Mouse (Mus musculus) hindbrain, embryonic 14.5 days (tissue): Measurements from ENCODE around the gene Uvssa. TPM values are rescaled to one million over a fixed set of nuclear protein-coding genes. Genes with fewer than 3 reads are reported as not detected.

Experiments used
- ATAC-seq: fragments of 200-750 bp; cut with Nextera tagmentation; 2 replicates; pipeline ENCODE4 v1.8.0; 2017; ENCODE audit warnings: moderate number of reproducible peaks, mild to moderate bottlenecking, moderate TSS enrichment, moderate library complexity; ENCODE audit not compliant: low FRiP score
- DNase-seq: peaks from one replicate; pipeline ENCODE4 v3.0.0-alpha.2; 2015; ENCODE audit warnings: low spot score
- H3K27ac ChIP-seq: fragments of 300-500 bp; sonication (generic); 2 replicates; pipeline ENCODE4 v1.5.1; 2014; ENCODE audit warnings: mild to moderate bottlenecking, moderate library complexity
- H3K27me3 ChIP-seq: fragments of 300-500 bp; sonication (generic); 2 replicates; pipeline ENCODE4 v1.6.1; 2014; ENCODE audit warnings: mild to moderate bottlenecking, low read length, mixed read lengths; ENCODE audit not compliant: control insufficient read depth, insufficient read depth
- H3K36me3 ChIP-seq: fragments of 300-500 bp; sonication (generic); replicated peaks from 2 replicates; pipeline ENCODE4 v1.6.1; 2014; ENCODE audit not compliant: control insufficient read depth, insufficient read depth
- H3K4me1 ChIP-seq: fragments of 300-500 bp; sonication (generic); replicated peaks from 2 replicates; pipeline ENCODE4 v1.6.1; 2014; ENCODE audit warnings: antibody characterized with exemption, low read length, mixed read lengths; ENCODE audit not compliant: control insufficient read depth, insufficient read depth
- H3K4me2 ChIP-seq: fragments of 300-500 bp; sonication (generic); replicated peaks from 2 replicates; pipeline ENCODE4 v1.6.1; 2014; ENCODE audit warnings: mild to moderate bottlenecking, moderate library complexity
- H3K4me3 ChIP-seq: fragments of 300-500 bp; sonication (generic); replicated peaks from 2 replicates; pipeline ENCODE4 v1.5.1; 2014; ENCODE audit warnings: mild to moderate bottlenecking, low read length
- H3K9ac ChIP-seq: fragments of 300-500 bp; sonication (generic); 2 replicates; pipeline ENCODE4 v1.6.1; 2014
- H3K9me3 ChIP-seq: fragments of 300-500 bp; sonication (generic); 2 replicates; pipeline ENCODE4 v1.6.1; 2016; ENCODE audit warnings: low read length; ENCODE audit not compliant: control insufficient read depth
- WGBS: fragments of 180-500 bp; shearing (Covaris S2); extraction: QIAGEN DNeasy Blood & Tissue Kit; methylation state at CpG from one replicate; pipeline ENCODE4 v1.1.7; 2014; 5-methylcytosine and 5-hydroxymethylcytosine counted together
- polyA plus RNA-seq: library from polyadenylated mRNA; unstranded; fragments of >200 nt; fragmentation: Nextera tagmentation; extraction: Ambion mirVana; gene quantifications from 2 replicates; pipeline ENCODE4 v1.2.1, GENCODE M21; 2014

Gene Uvssa
- polyA plus RNA-seq, 1 experiment from 2014 or later: 8.3 TPM

DNA sequence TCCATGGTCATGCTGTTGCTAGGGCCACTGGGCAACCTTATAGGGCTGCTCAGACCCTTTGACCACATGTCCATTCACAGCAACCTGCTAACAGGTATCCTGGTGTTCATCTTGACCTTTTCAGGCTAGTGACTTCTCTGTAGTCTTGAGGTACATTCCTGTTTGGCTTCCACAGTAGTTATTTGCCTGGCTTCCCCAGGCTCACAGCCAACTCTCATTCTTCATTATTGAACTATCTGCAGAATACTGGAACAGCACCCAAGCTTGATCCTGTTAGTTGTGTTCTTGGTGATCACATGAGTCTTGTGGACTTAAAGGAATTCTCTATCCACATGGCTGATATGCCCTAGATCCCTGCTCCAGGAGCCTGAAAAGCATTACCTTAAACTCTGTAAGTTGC, 34.8 kb upstream of the Uvssa start:
- Histone ChIP-seq H3K36me3 (0 out of 2 replicates have a peak, but pooled peaks cover 11% of the 10 kb centered on the region), H3K4me2 (no peak overlapping the region), H3K27me3 (no peaks in the 10 kb centered on the region), H3K4me3 (no peak overlapping the region), H3K9me3 (no peaks in the 10 kb centered on the region), H3K4me1 (0 out of 2 replicates have a peak, but pooled peaks cover 3% of the 10 kb centered on the region), H3K9ac (no peak overlapping the region), H3K27ac (no peak overlapping the region)
- DNase-seq (no peak), ATAC-seq (no peak)

- Histone ChIP-seq H3K4me1 (0 out of 2 replicates have a peak, but pooled peaks cover 3% of the 10 kb centered on the region), H3K9ac (no peak overlapping the region), H3K27ac (no peak overlapping the region), H3K4me3 (no peak overlapping the region), H3K9me3 (no peaks in the 10 kb centered on the region), H3K36me3 (0 out of 2 replicates have a peak, but pooled peaks cover 6% of the 10 kb centered on the region), H3K4me2 (no peak overlapping the region), H3K27me3 (no peaks in the 10 kb centered on the region)
- DNase-seq (no peak), ATAC-seq (no peak)
- 91% methylated on average over 3 of the region's 3 CpGs for WGBS
Measured at GRCm38 (mm10) chr5:33344070-33344469, 34.3 kb upstream of the Uvssa start.

- H3K27ac ChIP-seq: no peak overlapping the region
- no peaks in the 10 kb centered on the region for H3K27me3 ChIP-seq
- no peak overlapping the region for H3K9ac ChIP-seq
- H3K36me3 ChIP-seq: no peaks in the 10 kb centered on the region
- H3K4me3 ChIP-seq: no peak overlapping the region
- WGBS: 88% methylated on average over 3 of the region's 3 CpGs
- no peaks in the 10 kb centered on the region; the same call in 1 of the 2 replicates for H3K4me1 ChIP-seq
- DNase-seq (no peak), ATAC-seq (no peak)
- no peaks in the 10 kb centered on the region for H3K9me3 ChIP-seq
- no peak overlapping the region for H3K4me2 ChIP-seq
Measured at GRCm38 (mm10) chr5:33347620-33348019, 30.7 kb upstream of the Uvssa start.

DNA sequence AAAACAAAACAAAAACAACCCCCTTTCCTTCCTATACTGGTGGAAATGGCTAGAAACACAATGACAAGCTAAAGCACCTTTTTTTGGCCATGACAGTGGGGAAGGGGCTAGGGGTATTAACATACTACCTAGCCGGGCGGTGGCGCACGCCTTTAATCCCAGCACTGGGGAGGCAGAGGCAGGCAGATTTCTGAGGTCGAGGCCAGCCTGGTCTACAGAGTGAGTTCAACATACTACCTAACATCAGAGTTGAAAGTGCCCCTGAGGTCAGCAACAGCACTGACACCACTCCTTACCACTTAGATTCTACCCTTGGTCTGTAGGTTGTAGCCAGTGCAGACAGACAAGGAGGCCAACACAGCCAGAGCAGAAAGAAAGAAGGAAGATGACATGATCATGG, 29.1 kb upstream of the Uvssa start:
- H3K4me2 ChIP-seq: no peak overlapping the region
- no peak overlapping the region for H3K27ac ChIP-seq
- no peak overlapping the region for H3K4me3 ChIP-seq
- H3K27me3 ChIP-seq: no peaks in the 10 kb centered on the region
- no peaks in the 10 kb centered on the region; the same call in 1 of the 2 replicates for H3K4me1 ChIP-seq
- DNase-seq (no peak), ATAC-seq (no peak)
- no peaks in the 10 kb centered on the region for H3K9me3 ChIP-seq
- 98% methylated on average over 5 of the region's 5 CpGs for WGBS
- no peak overlapping the region for H3K9ac ChIP-seq
- no peaks in the 10 kb centered on the region for H3K36me3 ChIP-seq

- Histone ChIP-seq H3K9me3 (no peaks in the 10 kb centered on the region), H3K4me2 (no peak overlapping the region), H3K36me3 (no peaks in the 10 kb centered on the region), H3K9ac (no peak overlapping the region), H3K27ac (no peak overlapping the region), H3K27me3 (no peaks in the 10 kb centered on the region), H3K4me3 (no peak overlapping the region), H3K4me1 (no peaks in the 10 kb centered on the region; the same call in 1 of the 2 replicates)
- 74% methylated on average over 4 of the region's 4 CpGs for WGBS
- no peak for ATAC-seq
- DNase-seq: no peak
Measured at GRCm38 (mm10) chr5:33349706-33350105, 28.6 kb upstream of the Uvssa start.

DNA sequence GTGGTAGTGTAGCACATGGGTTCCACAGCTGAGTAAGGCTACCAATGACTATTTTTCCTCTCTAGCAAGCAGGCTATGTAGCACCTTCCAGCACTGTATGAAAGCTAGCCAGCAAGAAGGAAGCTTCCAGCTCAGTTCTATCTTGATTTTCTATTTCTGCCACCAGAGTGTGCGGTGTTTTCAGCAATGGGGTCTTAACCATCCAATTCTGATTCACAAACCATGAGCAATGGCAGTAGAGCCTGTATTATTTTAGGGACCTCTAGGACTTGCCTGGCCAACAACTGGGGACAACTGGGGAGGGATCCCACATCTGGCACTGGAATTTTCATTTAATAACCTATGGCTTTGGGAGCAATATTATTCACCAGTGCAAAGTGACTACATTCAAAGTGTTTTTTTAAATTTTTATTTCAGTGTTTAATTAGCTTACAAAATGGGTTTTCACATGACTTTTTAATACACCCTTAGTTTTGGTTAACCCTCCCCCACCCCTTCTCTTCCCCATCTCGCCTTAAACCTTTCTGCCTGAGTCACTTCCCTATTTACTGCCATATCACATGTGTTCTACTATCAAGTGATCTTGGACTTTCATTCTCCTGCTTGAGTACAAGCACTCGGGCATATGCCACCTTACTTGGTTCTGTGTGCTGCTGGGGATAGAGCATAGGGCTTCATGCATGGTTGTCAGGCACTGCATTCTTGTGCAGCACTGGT, 26.6 kb upstream of the Uvssa start:
- no peaks in the 10 kb centered on the region for H3K36me3 ChIP-seq
- H3K9me3 ChIP-seq: no peaks in the 10 kb centered on the region
- H3K4me1 ChIP-seq: no peaks in the 10 kb centered on the region; the same call in 1 of the 2 replicates
- H3K27ac ChIP-seq: no peak overlapping the region
- no peak overlapping the region for H3K9ac ChIP-seq
- H3K4me3 ChIP-seq: no peak overlapping the region
- 87% methylated on average over 3 of the region's 3 CpGs for WGBS
- no peak overlapping the region for H3K4me2 ChIP-seq
- no peak for ATAC-seq
- no peak for DNase-seq
- H3K27me3 ChIP-seq: no peaks in the 10 kb centered on the region

DNA sequence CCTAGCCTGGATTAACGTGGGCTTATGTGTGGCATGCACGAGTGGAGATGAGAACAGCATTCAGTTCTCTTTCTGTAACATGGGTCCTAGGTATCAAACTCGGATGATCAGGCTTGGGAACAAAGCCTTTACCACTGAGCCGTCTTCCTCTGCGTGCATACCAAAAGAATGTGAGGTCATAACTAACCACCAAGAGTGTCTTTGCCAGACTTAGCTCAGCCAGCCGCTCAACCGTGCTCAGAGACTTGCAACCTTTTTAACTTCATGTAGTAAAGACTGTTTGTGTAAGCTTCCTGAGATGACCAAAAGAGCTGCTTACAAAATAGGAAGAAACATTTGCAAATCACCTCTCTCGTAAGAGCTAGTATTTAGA, 26.1 kb upstream of the Uvssa start:
- Histone ChIP-seq H3K9me3 (no peaks in the 10 kb centered on the region), H3K4me1 (no peaks in the 10 kb centered on the region; the same call in 1 of the 2 replicates), H3K27me3 (no peaks in the 10 kb centered on the region), H3K4me3 (no peak overlapping the region), H3K4me2 (no peak overlapping the region), H3K36me3 (no peaks in the 10 kb centered on the region), H3K9ac (no peak overlapping the region), H3K27ac (no peak overlapping the region)
- DNase-seq: no peak
- ATAC-seq: no peak
- 84% methylated on average over 8 of the region's 8 CpGs for WGBS

DNA sequence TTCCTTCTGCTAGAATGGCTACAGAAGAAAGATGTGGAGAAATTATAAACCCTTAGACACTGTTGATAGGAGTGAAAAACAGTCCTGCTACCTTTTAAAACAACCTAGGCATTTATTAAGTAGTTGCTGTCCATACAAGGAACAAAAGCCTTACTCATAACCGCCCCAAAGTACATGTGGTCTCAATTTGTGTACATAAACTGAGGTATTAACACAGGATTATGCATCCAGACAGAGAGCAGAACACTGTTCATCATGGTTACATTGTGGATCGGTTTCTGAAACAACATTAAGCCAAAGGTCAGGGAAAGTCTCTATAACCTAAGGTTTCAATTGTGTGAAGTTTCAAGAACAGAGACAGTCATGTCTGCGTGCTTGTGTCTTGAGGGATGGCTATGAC, 25.3 kb upstream of the Uvssa start:
- Histone ChIP-seq H3K36me3 (no peaks in the 10 kb centered on the region), H3K4me2 (no peak overlapping the region), H3K27me3 (no peaks in the 10 kb centered on the region), H3K9ac (no peak overlapping the region), H3K9me3 (no peaks in the 10 kb centered on the region), H3K4me3 (no peak overlapping the region), H3K4me1 (no peaks in the 10 kb centered on the region; the same call in 1 of the 2 replicates), H3K27ac (no peak overlapping the region)
- WGBS: 77% methylated on average over 3 of the region's 3 CpGs
- no peak for DNase-seq
- ATAC-seq: no peak

DNA sequence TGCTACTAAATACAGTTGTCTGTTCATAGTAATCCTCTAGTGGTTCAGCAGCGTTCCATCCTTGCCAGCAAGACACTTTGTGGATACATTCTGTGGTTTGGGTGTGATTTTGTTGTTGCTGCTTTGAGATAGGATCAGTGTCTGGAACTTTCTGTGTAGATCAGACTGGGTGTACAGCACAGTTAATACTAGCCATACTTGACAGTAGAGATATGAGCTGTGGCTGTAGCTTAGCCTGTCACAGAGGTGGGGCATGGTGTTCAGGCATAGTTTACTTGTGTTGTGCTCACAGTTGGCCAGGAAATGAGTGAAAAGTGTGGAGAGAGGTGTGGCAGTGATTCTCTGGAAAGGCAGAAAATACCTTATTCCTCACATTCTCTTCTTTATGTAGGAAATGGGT, 20.9 kb upstream of the Uvssa start:
- Histone ChIP-seq H3K27me3 (no peaks in the 10 kb centered on the region), H3K4me3 (no peak overlapping the region), H3K4me2 (no peak overlapping the region), H3K9me3 (no peaks in the 10 kb centered on the region), H3K9ac (no peak overlapping the region), H3K36me3 (peaks cover 42% of the 10 kb centered on the region), H3K4me1 (no peaks in the 10 kb centered on the region), H3K27ac (no peak overlapping the region)
- 97% methylated on average over 1 of the region's 1 CpGs for WGBS
- DNase-seq (no peak), ATAC-seq (no peak)

DNA sequence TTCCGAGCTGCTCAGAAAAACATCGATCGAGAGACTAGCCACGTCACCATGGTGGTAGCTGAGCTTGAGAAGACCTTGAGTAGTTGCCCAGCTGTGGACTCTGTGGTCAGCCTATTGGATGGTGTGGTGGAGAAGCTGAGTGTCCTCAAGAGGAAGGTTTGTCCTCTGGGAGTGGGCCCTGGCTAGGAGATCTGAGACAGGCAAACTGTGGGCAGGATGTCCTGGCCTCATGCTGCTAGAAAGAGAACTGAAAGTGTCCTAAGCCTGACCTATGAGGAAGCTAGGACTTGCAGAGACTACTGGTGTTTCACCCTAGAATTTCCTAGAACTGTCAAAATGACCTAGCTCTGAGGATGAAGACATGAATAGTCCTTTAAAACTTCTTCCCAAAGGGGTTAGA, 19.9 kb upstream of the Uvssa start:
- no peak overlapping the region for H3K9ac ChIP-seq
- H3K4me3 ChIP-seq: no peak overlapping the region
- H3K9me3 ChIP-seq: no peaks in the 10 kb centered on the region
- ATAC-seq (no peak), DNase-seq (no peak)
- peaks cover 51% of the 10 kb centered on the region for H3K36me3 ChIP-seq
- no peak overlapping the region for H3K4me2 ChIP-seq
- H3K27me3 ChIP-seq: no peaks in the 10 kb centered on the region
- H3K4me1 ChIP-seq: no peaks in the 10 kb centered on the region
- over 99% methylated on average over 4 of the region's 4 CpGs for WGBS
- no peak overlapping the region for H3K27ac ChIP-seq
